Comparison of ENCODE assay signal across 17 mouse cellular contexts in the genomic region with DNA sequence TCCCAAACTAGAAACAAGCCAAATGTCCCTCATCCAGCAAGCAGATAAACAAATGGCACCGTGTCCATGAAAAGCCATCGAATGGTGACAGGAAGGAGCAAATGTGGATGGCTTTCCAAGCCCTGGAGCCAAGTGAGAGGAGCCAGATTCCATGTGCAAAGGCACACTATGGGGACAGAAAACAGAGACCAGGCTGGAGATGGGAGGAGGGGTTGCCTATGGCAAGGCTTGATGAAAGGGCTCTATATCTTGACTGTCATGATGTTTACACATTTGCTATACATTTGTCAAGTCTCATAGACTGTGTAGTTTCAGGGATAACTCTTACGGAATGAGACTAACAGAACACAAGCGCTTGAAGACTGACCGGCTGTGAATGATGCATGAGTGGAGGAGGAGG.
"Had no signal": no experiment of that assay in that cellular context is flagged by ENCODE, and none has a peak within 500 bp of the region (broad histone marks: within the 10 kb centered on the region; RNA-seq: fewer than 3 reads in every experiment).

No protein-coding gene starts in this region.

- DNase-seq: kidney, adult 11 months; kidney, adult 8-10 months; kidney, postnatal 10 days; kidney, postnatal 36 days; layer of hippocampus, postnatal 36 days; left cerebral cortex, postnatal 4 days; liver, postnatal 0 days; lung, postnatal 36 days; midbrain, embryonic 14.5 days; thymus, postnatal 25 days had no signal

- H3K9ac ChIP-seq: kidney, embryonic 15.5 days; limb, embryonic 12.5 days; limb, embryonic 15.5 days; liver, embryonic 14.5 days; liver, postnatal 0 days had no signal

- H3K27me3 ChIP-seq: limb, embryonic 12.5 days; limb, embryonic 15.5 days had no signal

- H3K4me3 ChIP-seq: kidney, embryonic 15.5 days; left cerebral cortex, adult 2 months; limb, embryonic 12.5 days; limb, embryonic 15.5 days had no signal

- H3K36me3 ChIP-seq: kidney, embryonic 15.5 days; limb, embryonic 12.5 days; limb, embryonic 15.5 days had no signal

- H3K9me3 ChIP-seq: kidney, embryonic 15.5 days; limb, embryonic 12.5 days; limb, embryonic 15.5 days had no signal

- H3K4me2 ChIP-seq: kidney, embryonic 15.5 days; limb, embryonic 12.5 days; limb, embryonic 15.5 days; liver, embryonic 11.5 days; midbrain, embryonic 11.5 days had no signal

- ATAC-seq: liver, postnatal 0 days had no signal

- H3K27ac ChIP-seq: kidney, embryonic 15.5 days; left cerebral cortex, adult 2 months; limb, embryonic 12.5 days; limb, embryonic 15.5 days; liver, embryonic 14.5 days had no signal
